Mouse (Mus musculus) thymus, adult 2 months (tissue): ENCODE data around the gene Ccl17.

Source experiments
- CTCF ChIP-seq: fragments of 200-500 bp; IDR thresholded peaks from 2 replicates; pipeline ENCODE4 v1.5.1; 2012; ENCODE audit warnings: mild to moderate bottlenecking, control low read depth, low read length, moderate library complexity, borderline replicate concordance; ENCODE audit not compliant: control insufficient read depth, poor library complexity, insufficient read depth; ENCODE audit errors: extremely low read depth
- POLR2A ChIP-seq: fragments of 200-500 bp; IDR thresholded peaks from 2 replicates; pipeline ENCODE4 v1.6.1; 2012; ENCODE audit warnings: mild to moderate bottlenecking, low read length, control low read depth, moderate library complexity; ENCODE audit not compliant: control insufficient read depth, poor library complexity, insufficient read depth; ENCODE audit errors: extremely low read depth

- TF ChIP-seq POLR2A (no peak), CTCF (no peak)
These were observed 51.2 kb downstream of the Ccl17 start for GRCm38 (mm10) chr8:94861352-94861910.
